Mouse (Mus musculus) olfactory bulb, adult 2 months (tissue): ENCODE results near the gene Ms4a18.
"Not testable (repeated sequence)": the region's sequence is repeated elsewhere in the genome, so short reads cannot be mapped to it uniquely, and the experiment has no call there.

Experiments used
- CTCF ChIP-seq: fragments of 200-500 bp; IDR thresholded peaks from 2 replicates; pipeline ENCODE4 v1.5.1; 2012; ENCODE audit warnings: low read depth, mild to moderate bottlenecking, low read length, moderate library complexity; ENCODE audit not compliant: insufficient read depth
- POLR2A ChIP-seq: fragments of 200-500 bp; IDR thresholded peaks from 2 replicates; pipeline ENCODE4 v1.6.1; 2012; ENCODE audit warnings: mild to moderate bottlenecking, low read depth, low read length, moderate library complexity; ENCODE audit not compliant: insufficient read depth

DNA sequence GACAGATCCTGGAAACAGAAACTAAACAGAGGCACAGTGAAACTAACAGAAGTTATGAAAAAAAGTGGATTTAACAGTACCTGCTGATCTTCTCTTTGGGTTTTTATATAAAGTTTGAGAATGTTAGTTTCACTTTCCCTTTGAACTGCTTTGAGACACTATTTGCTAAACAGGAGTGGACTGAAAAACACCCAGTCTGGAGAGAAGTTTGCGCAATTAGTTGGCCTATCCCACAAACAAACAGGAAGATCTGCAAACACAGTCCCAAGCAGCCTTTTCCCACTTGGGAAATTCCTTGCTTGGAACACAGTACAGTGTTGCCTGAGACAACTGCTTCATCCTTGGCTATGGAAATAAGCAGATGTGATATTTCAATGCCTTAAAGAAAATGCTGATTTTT, 37.9 kb upstream of the Ms4a18 start:
- not testable (repeated sequence) for TF ChIP-seq CTCF, POLR2A
